Mouse (Mus musculus): ENCODE data around the gene Htra2. TPM values are rescaled to one million over a fixed set of nuclear protein-coding genes. Genes with fewer than 3 reads are reported as not detected.

The Htra2 gene
- polyA plus RNA-seq, 1 experiment from 2014 or later, result 80.2 TPM

GRCm38 (mm10) chr6:83044742-83045141 is 10.3 kb downstream of the Htra2 start:
- peak; percentile 70 for ATAC-seq (ENCODE audit: extremely low read depth, insufficient number of reproducible peaks, low FRiP score, low TSS enrichment)
- Histone ChIP-seq H3K4me3 (no peak overlapping the region), H3K4me1 (peaks cover 22% of the 10 kb centered on the region), H3K27ac (replicated peaks) (peak overlapping the region; percentile 75), H3K4me2 (peak overlapping the region; percentile 16), H3K36me3 (no peaks in the 10 kb centered on the region), H3K27me3 (replicated peaks) (peaks cover 62% of the 10 kb centered on the region), H3K9me3 (no peaks in the 10 kb centered on the region), H3K9ac (no peak overlapping the region)
- 24% methylated on average over 9 of the region's 9 CpGs for WGBS

- WGBS, result 75% methylated on average over 5 of the region's 5 CpGs
- peak overlapping the region; percentile 75 for H3K27ac ChIP-seq (replicated peaks)
- peaks cover 55% of the 10 kb centered on the region for H3K27me3 ChIP-seq (replicated peaks)
- 0 out of 2 replicates have a peak, but pooled peaks have one; percentile 2 for ATAC-seq (ENCODE audit: extremely low read depth, insufficient number of reproducible peaks, low FRiP score, low TSS enrichment)
- H3K9ac ChIP-seq, result 0 out of 2 replicates have a peak overlapping the region, but pooled peaks have one; percentile 37
- H3K4me2 ChIP-seq, result peak overlapping the region; percentile 16; the same call in 1 of the 2 replicates
- H3K4me3 ChIP-seq, result no peak overlapping the region
- no peaks in the 10 kb centered on the region for H3K9me3 ChIP-seq
- peaks cover 22% of the 10 kb centered on the region for H3K4me1 ChIP-seq
- H3K36me3 ChIP-seq, result no peaks in the 10 kb centered on the region
Observed at GRCm38 (mm10) chr6:83043993-83044392, 11.1 kb downstream of the Htra2 start.

- Histone ChIP-seq H3K27me3 (replicated peaks) (peaks cover 51% of the 10 kb centered on the region), H3K9ac (no peak overlapping the region), H3K4me2 (no peak overlapping the region; the same call in 1 of the 2 replicates), H3K9me3 (no peaks in the 10 kb centered on the region), H3K36me3 (no peaks in the 10 kb centered on the region), H3K4me3 (no peak overlapping the region), H3K4me1 (peaks cover 26% of the 10 kb centered on the region), H3K27ac (replicated peaks) (peak overlapping the region; percentile 75)
- ATAC-seq (ENCODE audit: extremely low read depth, insufficient number of reproducible peaks, low FRiP score, low TSS enrichment), result no peak
- WGBS, result 56% methylated on average over 6 of the region's 6 CpGs
Observed at GRCm38 (mm10) chr6:83043561-83043960, 11.5 kb downstream of the Htra2 start.

- peaks cover 32% of the 10 kb centered on the region for H3K4me1 ChIP-seq
- no peaks in the 10 kb centered on the region for H3K36me3 ChIP-seq
- H3K9ac ChIP-seq, result no peak overlapping the region
- no peak overlapping the region for H3K4me2 ChIP-seq
- no peak for ATAC-seq (ENCODE audit: extremely low read depth, insufficient number of reproducible peaks, low FRiP score, low TSS enrichment)
- peaks cover 59% of the 10 kb centered on the region for H3K27me3 ChIP-seq (replicated peaks)
- H3K4me3 ChIP-seq, result no peak overlapping the region
- H3K27ac ChIP-seq (replicated peaks), result no peak overlapping the region
- H3K9me3 ChIP-seq, result no peaks in the 10 kb centered on the region
- 74% methylated on average over 5 of the region's 5 CpGs for WGBS
Observed at GRCm38 (mm10) chr6:83040601-83041000, 14.5 kb downstream of the Htra2 start.

GRCm38 (mm10) chr6:83038496-83039012 is 16.5 kb downstream of the Htra2 start:
- Histone ChIP-seq H3K4me2 (peak overlapping the region; percentile 67), H3K27me3 (replicated peaks) (peaks cover 70% of the 10 kb centered on the region), H3K4me1 (peaks cover 35% of the 10 kb centered on the region), H3K9me3 (no peaks in the 10 kb centered on the region), H3K4me3 (peak overlapping the region; percentile 35), H3K27ac (replicated peaks) (0 out of 2 replicates have a peak overlapping the region, but pooled peaks have one; percentile 17), H3K36me3 (no peaks in the 10 kb centered on the region), H3K9ac (peak overlapping the region; percentile 62)
- 13% methylated on average over 24 of the region's 24 CpGs for WGBS
- no peak; the same call in 1 of the 2 replicates for ATAC-seq (ENCODE audit: extremely low read depth, insufficient number of reproducible peaks, low FRiP score, low TSS enrichment)

- Histone ChIP-seq H3K4me1 (peaks cover 36% of the 10 kb centered on the region), H3K36me3 (no peaks in the 10 kb centered on the region), H3K4me2 (no peak overlapping the region), H3K9me3 (no peaks in the 10 kb centered on the region), H3K27me3 (replicated peaks) (peaks cover 62% of the 10 kb centered on the region), H3K27ac (replicated peaks) (no peak overlapping the region), H3K9ac (no peak overlapping the region), H3K4me3 (no peak overlapping the region)
- WGBS, result 62% methylated on average over 8 of the region's 8 CpGs
- ATAC-seq (ENCODE audit: extremely low read depth, insufficient number of reproducible peaks, low FRiP score, low TSS enrichment), result no peak
Observed at GRCm38 (mm10) chr6:83037188-83037587, 17.9 kb downstream of the Htra2 start.

- Histone ChIP-seq H3K27ac (replicated peaks) (peak overlapping the region; percentile 90), H3K4me3 (peak overlapping the region; percentile 77), H3K36me3 (peaks cover 8% of the 10 kb centered on the region; the same call in 1 of the 2 replicates), H3K9ac (peak overlapping the region; percentile 83), H3K4me2 (peak overlapping the region; percentile 87), H3K9me3 (no peaks in the 10 kb centered on the region), H3K4me1 (peaks cover 58% of the 10 kb centered on the region), H3K27me3 (replicated peaks) (peaks cover 68% of the 10 kb centered on the region)
- 34% methylated on average over 5 of the region's 5 CpGs for WGBS
- no peak for ATAC-seq (ENCODE audit: extremely low read depth, insufficient number of reproducible peaks, low FRiP score, low TSS enrichment)
Observed at GRCm38 (mm10) chr6:83034463-83035055, 20.5 kb downstream of the Htra2 start.

GRCm38 (mm10) chr6:83033249-83034185 is 21.6 kb downstream of the Htra2 start, which contains the start of the genes Dok1 and Loxl3:
Dok1 (minus strand) TSS chr6:83033471.
Loxl3 (plus strand) TSS chr6:83034173.
- ATAC-seq (ENCODE audit: extremely low read depth, insufficient number of reproducible peaks, low FRiP score, low TSS enrichment), result peak; percentile 64; the same call in 1 of the 2 replicates
- H3K36me3 ChIP-seq, result peaks cover 8% of the 10 kb centered on the region; the same call in 1 of the 2 replicates
- H3K9me3 ChIP-seq, result no peaks in the 10 kb centered on the region
- peaks cover 78% of the 10 kb centered on the region for H3K27me3 ChIP-seq (replicated peaks)
- H3K4me3 ChIP-seq, result peak within 1 kb of the TSS; percentile 77
- peak within 1 kb of the TSS; percentile 83 for H3K9ac ChIP-seq
- peak within 1 kb of the TSS; percentile 87 for H3K4me2 ChIP-seq
- WGBS, result under 1% methylated on average over 51 of the region's 51 CpGs
- H3K27ac ChIP-seq (replicated peaks), result peak within 1 kb of the TSS; percentile 90
- peaks cover 53% of the 10 kb centered on the region for H3K4me1 ChIP-seq

GRCm38 (mm10) chr6:83032769-83033191 is 22.3 kb downstream of the Htra2 start:
- Histone ChIP-seq H3K4me3 (peak overlapping the region; percentile 77), H3K4me2 (peak overlapping the region; percentile 87), H3K36me3 (peaks cover 8% of the 10 kb centered on the region; the same call in 1 of the 2 replicates), H3K4me1 (peaks cover 53% of the 10 kb centered on the region), H3K9ac (peak overlapping the region; percentile 83), H3K27ac (replicated peaks) (peak overlapping the region; percentile 90), H3K9me3 (no peaks in the 10 kb centered on the region), H3K27me3 (replicated peaks) (peaks cover 79% of the 10 kb centered on the region)
- under 1% methylated on average over 31 of the region's 31 CpGs for WGBS
- ATAC-seq (ENCODE audit: extremely low read depth, insufficient number of reproducible peaks, low FRiP score, low TSS enrichment), result peak; percentile 33; the same call in 1 of the 2 replicates

- H3K4me2 ChIP-seq, result peak overlapping the region; percentile 87
- peak overlapping the region; percentile 83 for H3K9ac ChIP-seq
- no peak overlapping the region for H3K27ac ChIP-seq (replicated peaks)
- 42% methylated on average over 18 of the region's 18 CpGs for WGBS
- H3K9me3 ChIP-seq, result no peaks in the 10 kb centered on the region
- H3K27me3 ChIP-seq (replicated peaks), result peaks cover 78% of the 10 kb centered on the region
- no peak for ATAC-seq (ENCODE audit: extremely low read depth, insufficient number of reproducible peaks, low FRiP score, low TSS enrichment)
- peak overlapping the region; percentile 77 for H3K4me3 ChIP-seq
- H3K4me1 ChIP-seq, result peaks cover 58% of the 10 kb centered on the region
- H3K36me3 ChIP-seq, result peaks cover 8% of the 10 kb centered on the region; the same call in 1 of the 2 replicates
Observed at GRCm38 (mm10) chr6:83031921-83032590, 23.0 kb downstream of the Htra2 start.

Measured in heart, embryonic 13.5 days (tissue).